ENCODE assay signal across 9 mouse cellular contexts in genomic region chr7:44428968-44429521, GRCm38 (mm10). TPM values are rescaled to one million over a fixed set of nuclear protein-coding genes. Genes with fewer than 3 reads are reported as not detected.
DNase-seq lines count a peak whose midpoint lies in the region; ATAC-seq lines count a peak whose summit lies in the region.
"Had no signal": no experiment of that assay in that cellular context is flagged by ENCODE, and none has a peak within 500 bp of the region (broad histone marks: within the 10 kb centered on the region; RNA-seq: fewer than 3 reads in every experiment).

Gene Lrrc4b (plus strand): TSS chr7:44429018.

- H3K9ac ChIP-seq in midbrain, embryonic 16.5 days (ENCODE audit: low read depth, low read length) = peak within 1 kb of the TSS; percentile 97

- H3K27ac ChIP-seq in midbrain, embryonic 16.5 days (ENCODE audit: low read length) = peak within 1 kb of the TSS; percentile 100

- peak; percentile 64 for ATAC-seq in midbrain, embryonic 16.5 days

- 0% methylated on average over 22 of the region's 69 CpGs for whole genome bisulfite sequencing in midbrain, embryonic 16.5 days

- H3K4me2 ChIP-seq in midbrain, embryonic 16.5 days (ENCODE audit: low read length) = peak within 1 kb of the TSS; percentile 91

- peak within 1 kb of the TSS; percentile 87 for H3K4me3 ChIP-seq in midbrain, embryonic 16.5 days (ENCODE audit: low read depth, low read length)
- H3K4me3 ChIP-seq: erythroblast, embryonic 14.5 days had no signal

- no peaks in the 10 kb centered on the region for H3K27me3 ChIP-seq in midbrain, embryonic 16.5 days (ENCODE audit: control insufficient read depth, insufficient read depth, low read depth, low read length)

- no peaks in the 10 kb centered on the region for H3K36me3 ChIP-seq in midbrain, embryonic 16.5 days (ENCODE audit: control insufficient read depth, insufficient read depth, low read length)

- peaks cover 49% of the 10 kb centered on the region for H3K4me1 ChIP-seq in midbrain, embryonic 16.5 days (ENCODE audit: control insufficient read depth, insufficient read depth, low read length)

- DNase-seq in adrenal gland, postnatal 4 days (ENCODE audit: low spot score in 2 of 2) = no peak
- DNase-seq in adrenal gland, postnatal 10 days = no peak
- DNase-seq in cerebellum, postnatal 25 days = peak; percentile 69 to 73
- DNase-seq in heart, adult 8-10 months (ENCODE audit: low spot score) = no peak
- DNase-seq in layer of hippocampus, adult 9-11 months = peak; percentile 87
- no peak for DNase-seq in c-Kit-positive CD71-positive TER-119-positive erythroid progenitor cells, embryonic 14.5 days (ENCODE audit: low spot score)
- DNase-seq in kidney, postnatal 10 days = no peak

- H3K9me3 ChIP-seq in midbrain, embryonic 16.5 days (replicated peaks; ENCODE audit: control insufficient read depth, low read length, poor library complexity, severe bottlenecking) = no peaks in the 10 kb centered on the region

RNA-seq across cellular contexts. Expression of gene Lrrc4b, which starts in this region (rescaled TPM):
- 10 to 100 TPM; 18.7 to 18.8 TPM for total RNA-seq in adrenal gland, postnatal 4 days (2021)
- total RNA-seq in adrenal gland, postnatal 10 days (2021) = 10 to 100 TPM in 1 of 2 experiments, 1 to 10 TPM in 1; 5.5 to 10.0 TPM
- total RNA-seq in heart, adult 8-10 months (2022) = 10 to 100 TPM; 33.5 to 37.9 (median 36.4) TPM
- polyA plus RNA-seq in midbrain, embryonic 16.5 days (2015; fragmentation: Nextera tagmentation; extraction: Ambion mirVana) = 14.3 and 15.9 TPM in 2 replicates
- polyA plus RNA-seq: erythroblast, embryonic 14.5 days had no signal

Comparison
In these comparisons a context has a peak if more than half of its experiments do, and no peak if none do; other contexts are left out.
1. DNase-seq: peak in cerebellum, postnatal 25 days (2 of 2) and layer of hippocampus, adult 9-11 months (single experiment); none in adrenal gland, postnatal 4 days (0 of 2), adrenal gland, postnatal 10 days (single experiment), heart, adult 8-10 months (single experiment), c-Kit-positive CD71-positive TER-119-positive erythroid progenitor cells, embryonic 14.5 days (single experiment) and kidney, postnatal 10 days (single experiment).